Mouse (Mus musculus) urinary bladder, postnatal 36 days (tissue): ENCODE data around the gene Gm2244.
"Not testable (repeated sequence)": the region's sequence is repeated elsewhere in the genome, so short reads cannot be mapped to it uniquely, and the experiment has no call there.

ENCODE experiments used
- DNase-seq, 2 experiments: peaks; one replicate each; pipeline ENCODE4 v3.0.0; 2022; ENCODE audit warnings: low spot score in 2 of 2, mixed read lengths in 1 of 2

Gm2244 gene

GRCm38 (mm10) chr14:19549863-19550262, at the start of gene Gm2244:
TSS of gene Gm2244 (minus strand) at chr14:19549963.
- not testable (repeated sequence) for DNase-seq

- peak in 1 of 2 experiments; percentile 8 for DNase-seq
Observed at GRCm38 (mm10) chr14:19584804-19585667, 35.3 kb upstream of the Gm2244 start, which contains the start of gene Gm2237. TSS of gene Gm2237 (minus strand) at chr14:19585135.
